Mouse (Mus musculus) neural tube, embryonic 11.5 days (tissue): Measurements from ENCODE around the gene Crtac1. TPM values are rescaled to one million over a fixed set of nuclear protein-coding genes. Genes with fewer than 3 reads are reported as not detected.

Source experiments
- ATAC-seq: fragments of 200-750 bp; cut with Nextera tagmentation; 2 replicates; pipeline ENCODE4 v1.8.0; 2017; ENCODE audit warnings: moderate number of reproducible peaks, mild to moderate bottlenecking, moderate TSS enrichment, moderate library complexity; ENCODE audit not compliant: insufficient read depth, low FRiP score, low TSS enrichment
- DNase-seq: peaks from one replicate; pipeline ENCODE4 v3.0.0-alpha.2; 2015; ENCODE audit warnings: low spot score
- H3K27ac ChIP-seq: fragments of 300-500 bp; sonication (generic); 2 replicates; pipeline ENCODE4 v1.5.1; 2014; ENCODE audit warnings: low read depth, mild to moderate bottlenecking, low read length
- H3K27me3 ChIP-seq: fragments of 300-500 bp; sonication (generic); 2 replicates; pipeline ENCODE4 v1.6.1; 2014; ENCODE audit warnings: mild to moderate bottlenecking, low read length, mixed read lengths; ENCODE audit not compliant: control insufficient read depth, insufficient read depth
- H3K36me3 ChIP-seq: fragments of 300-500 bp; sonication (generic); 2 replicates; pipeline ENCODE4 v1.6.1; 2014; ENCODE audit warnings: mild to moderate bottlenecking, low read length, moderate library complexity, mixed read lengths; ENCODE audit not compliant: control insufficient read depth, insufficient read depth
- H3K4me1 ChIP-seq: fragments of 300-500 bp; sonication (generic); 2 replicates; pipeline ENCODE4 v1.6.1; 2014; ENCODE audit warnings: low read length, mixed read lengths; ENCODE audit not compliant: control insufficient read depth, insufficient read depth
- H3K4me2 ChIP-seq: fragments of 300-500 bp; sonication (generic); 2 replicates; pipeline ENCODE4 v1.6.1; 2014; ENCODE audit warnings: low read depth, mild to moderate bottlenecking, moderate library complexity
- H3K4me3 ChIP-seq: fragments of 300-500 bp; sonication (generic); 2 replicates; pipeline ENCODE4 v1.5.1; 2014; ENCODE audit warnings: low read depth, low read length
- H3K9ac ChIP-seq: fragments of 300-500 bp; sonication (generic); 2 replicates; pipeline ENCODE4 v1.6.1; 2014; ENCODE audit warnings: mild to moderate bottlenecking, low read length
- H3K9me3 ChIP-seq: fragments of 300-500 bp; sonication (generic); 2 replicates; pipeline ENCODE4 v1.6.1; 2016; ENCODE audit warnings: low read length; ENCODE audit not compliant: control insufficient read depth
- WGBS: fragments of 180-500 bp; shearing (Covaris S2); extraction: QIAGEN DNeasy Blood & Tissue Kit; methylation state at CpG from one replicate; pipeline ENCODE4 v1.1.7; 2014; 5-methylcytosine and 5-hydroxymethylcytosine counted together
- polyA plus RNA-seq: library from polyadenylated mRNA; unstranded; fragments of >200 nt; fragmentation: Nextera tagmentation; extraction: Ambion mirVana; gene quantifications from 2 replicates; pipeline ENCODE4 v1.2.1, GENCODE M21; 2014

Crtac1 gene
- polyA plus RNA-seq, 1 experiment from 2014 or later: 35.0 TPM

DNA sequence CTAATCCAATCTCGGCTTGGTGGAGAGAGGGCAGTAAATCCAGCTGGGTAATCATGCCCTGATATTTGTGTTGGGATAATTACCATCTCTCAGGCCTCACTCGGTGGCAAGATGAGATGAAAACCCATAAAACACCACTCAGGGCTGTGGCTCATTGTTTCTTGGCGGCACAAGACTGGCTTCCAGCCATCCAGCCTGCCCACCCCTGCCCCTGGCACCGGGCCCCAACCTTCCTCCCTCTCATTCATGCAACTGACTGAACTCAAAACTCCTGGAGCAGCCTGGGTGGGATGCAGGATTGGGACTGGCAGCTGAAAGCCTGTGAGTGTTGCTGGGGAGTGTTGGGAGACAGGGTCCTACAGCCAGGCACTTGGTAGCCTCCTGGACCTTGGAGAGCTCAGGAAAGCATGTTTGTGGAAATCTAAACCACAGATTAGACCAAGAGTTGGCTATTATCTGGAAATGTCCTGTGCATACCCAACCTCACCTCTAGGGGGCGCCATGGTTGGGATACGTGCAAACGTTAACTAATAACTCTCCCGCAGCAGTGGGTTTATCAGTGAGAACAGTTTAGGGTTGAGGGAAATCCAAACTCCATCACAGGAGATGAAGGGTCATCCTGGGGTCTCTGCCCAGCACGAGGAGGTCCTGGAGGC lies 99.4 kb downstream of the Crtac1 start:
- no peak overlapping the region for H3K4me3 ChIP-seq
- no peak overlapping the region for H3K9ac ChIP-seq
- no peaks in the 10 kb centered on the region for H3K4me1 ChIP-seq
- no peaks in the 10 kb centered on the region for H3K9me3 ChIP-seq
- ATAC-seq (no peak), DNase-seq (no peak)
- WGBS: 45% methylated on average over 9 of the region's 9 CpGs
- H3K27ac ChIP-seq: no peak overlapping the region
- H3K27me3 ChIP-seq: no peaks in the 10 kb centered on the region
- H3K36me3 ChIP-seq: no peaks in the 10 kb centered on the region
- no peak overlapping the region for H3K4me2 ChIP-seq

DNA sequence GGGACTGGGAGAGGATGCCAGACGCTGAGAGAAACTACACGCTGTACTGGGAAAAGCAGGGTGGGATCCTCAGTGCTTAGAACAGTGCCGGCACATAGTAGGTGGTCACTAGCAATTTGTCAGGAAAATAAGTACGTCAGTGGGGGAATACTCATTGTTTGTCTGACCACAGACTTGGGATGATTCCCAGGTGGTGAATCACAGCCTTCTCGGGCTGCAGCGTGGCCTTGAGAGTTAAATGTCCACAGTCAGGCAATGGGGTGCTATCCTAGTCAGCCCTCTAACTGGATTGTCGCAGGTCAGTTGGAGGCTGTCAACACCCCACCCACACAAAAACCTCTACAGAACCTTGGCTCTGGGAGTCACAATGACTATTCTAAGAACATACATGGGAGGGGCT lies 100.1 kb downstream of the Crtac1 start:
- no peaks in the 10 kb centered on the region for H3K36me3 ChIP-seq
- DNase-seq (no peak), ATAC-seq (no peak)
- no peak overlapping the region for H3K4me3 ChIP-seq
- no peak overlapping the region for H3K9ac ChIP-seq
- H3K4me2 ChIP-seq: no peak overlapping the region
- 0 out of 2 replicates have a peak, but pooled peaks cover 2% of the 10 kb centered on the region for H3K4me1 ChIP-seq
- WGBS: 91% methylated on average over 7 of the region's 7 CpGs
- no peaks in the 10 kb centered on the region for H3K27me3 ChIP-seq
- no peak overlapping the region for H3K27ac ChIP-seq
- no peaks in the 10 kb centered on the region for H3K9me3 ChIP-seq

DNA sequence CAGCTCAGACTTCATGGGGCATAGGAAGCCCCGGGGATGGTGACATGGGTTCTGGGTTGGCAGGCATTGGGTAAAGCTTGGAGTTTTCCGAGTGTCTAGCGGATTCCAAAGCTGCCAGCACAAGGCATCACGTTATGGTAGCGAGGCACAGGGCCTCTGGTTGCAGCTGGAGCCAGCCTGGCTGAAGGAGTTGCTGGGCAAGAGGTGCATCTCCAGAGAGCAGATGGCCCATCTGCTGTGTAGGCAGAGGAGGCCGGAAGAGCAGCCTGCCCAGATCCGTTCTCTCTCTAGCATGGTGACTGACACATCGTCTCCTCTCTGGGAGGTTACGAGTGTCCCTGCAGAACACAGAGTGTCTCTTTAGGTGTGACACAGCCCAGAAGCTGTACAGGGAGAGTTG lies 103.4 kb downstream of the Crtac1 start:
- WGBS: 79% methylated on average over 9 of the region's 9 CpGs
- DNase-seq: no peak
- Histone ChIP-seq H3K9ac (no peak overlapping the region), H3K4me2 (no peak overlapping the region), H3K4me3 (no peak overlapping the region), H3K27me3 (no peaks in the 10 kb centered on the region), H3K4me1 (0 out of 2 replicates have a peak, but pooled peaks cover 2% of the 10 kb centered on the region), H3K36me3 (no peaks in the 10 kb centered on the region), H3K9me3 (no peaks in the 10 kb centered on the region), H3K27ac (0 out of 2 replicates have a peak overlapping the region, but pooled peaks have one; percentile 20)
- ATAC-seq: no peak

DNA sequence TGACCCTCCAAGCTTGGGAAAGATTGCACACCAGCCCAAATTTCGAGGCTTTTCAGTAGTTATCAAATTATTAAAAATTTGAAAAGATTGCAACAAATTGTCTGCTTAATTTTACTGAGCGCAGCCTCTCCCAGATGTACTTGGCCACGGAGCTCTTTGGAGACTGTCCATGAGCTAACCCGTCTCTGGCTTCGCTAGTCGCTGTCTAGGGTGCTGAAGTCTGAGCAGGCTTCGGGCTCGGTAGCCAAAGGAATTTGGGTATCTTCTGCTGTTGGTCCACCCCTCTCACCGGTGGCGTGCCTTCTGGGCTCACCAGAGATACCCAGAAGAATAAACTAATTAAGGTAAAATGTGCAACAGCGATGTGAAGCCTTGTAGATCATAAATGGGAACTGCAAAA lies 105.7 kb downstream of the Crtac1 start:
- Histone ChIP-seq H3K9me3 (no peaks in the 10 kb centered on the region), H3K9ac (no peak overlapping the region), H3K4me2 (no peak overlapping the region), H3K27me3 (no peaks in the 10 kb centered on the region), H3K27ac (no peak overlapping the region), H3K4me3 (no peak overlapping the region), H3K4me1 (0 out of 2 replicates have a peak, but pooled peaks cover 2% of the 10 kb centered on the region), H3K36me3 (no peaks in the 10 kb centered on the region)
- DNase-seq: peak; percentile 81
- no peak for ATAC-seq
- 8% methylated on average over 11 of the region's 11 CpGs for WGBS

DNA sequence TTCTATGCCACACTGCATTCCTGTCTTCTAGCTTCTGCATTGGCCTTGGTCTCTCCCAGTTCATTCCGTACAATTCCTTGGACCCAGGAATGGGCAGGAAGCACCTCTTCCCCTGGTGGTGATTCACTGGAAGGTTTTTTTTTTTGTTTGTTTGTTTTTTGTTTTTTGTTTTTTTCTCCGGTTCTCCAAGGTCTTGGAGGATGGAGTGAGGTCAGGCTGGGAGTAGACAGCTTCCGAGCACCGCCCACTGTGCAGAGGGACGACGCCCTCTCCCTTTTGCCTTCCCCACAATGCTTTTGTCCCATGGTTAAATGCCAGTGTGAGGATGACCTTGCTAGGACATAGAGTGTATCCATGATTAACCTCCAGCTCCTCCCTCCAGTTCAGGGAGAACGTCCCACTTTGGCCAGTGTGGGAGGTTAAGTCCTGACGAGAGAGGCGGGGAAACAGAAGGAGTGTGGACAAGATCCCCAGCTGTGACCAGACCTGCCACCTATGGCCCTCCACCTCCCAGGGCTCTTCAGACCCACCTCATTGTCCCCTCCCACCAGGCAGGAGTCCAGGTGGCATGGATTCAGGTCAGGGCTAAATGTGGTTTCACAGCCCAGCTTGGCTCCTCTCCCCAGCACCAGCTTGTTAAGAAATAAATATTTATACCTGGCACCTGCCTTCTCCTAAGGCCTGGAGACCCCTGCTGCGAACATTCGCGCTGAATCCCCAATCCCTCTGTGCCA lies 109.1 kb downstream of the Crtac1 start:
- H3K4me1 ChIP-seq: peaks cover 9% of the 10 kb centered on the region; the same call in 1 of the 2 replicates
- ATAC-seq: no peak
- WGBS: 56% methylated on average over 12 of the region's 12 CpGs
- no peak overlapping the region for H3K27ac ChIP-seq
- no peak overlapping the region for H3K4me2 ChIP-seq
- no peak overlapping the region for H3K9ac ChIP-seq
- no peaks in the 10 kb centered on the region for H3K36me3 ChIP-seq
- H3K4me3 ChIP-seq: no peak overlapping the region
- no peak for DNase-seq
- H3K9me3 ChIP-seq: no peaks in the 10 kb centered on the region
- H3K27me3 ChIP-seq: no peaks in the 10 kb centered on the region

DNA sequence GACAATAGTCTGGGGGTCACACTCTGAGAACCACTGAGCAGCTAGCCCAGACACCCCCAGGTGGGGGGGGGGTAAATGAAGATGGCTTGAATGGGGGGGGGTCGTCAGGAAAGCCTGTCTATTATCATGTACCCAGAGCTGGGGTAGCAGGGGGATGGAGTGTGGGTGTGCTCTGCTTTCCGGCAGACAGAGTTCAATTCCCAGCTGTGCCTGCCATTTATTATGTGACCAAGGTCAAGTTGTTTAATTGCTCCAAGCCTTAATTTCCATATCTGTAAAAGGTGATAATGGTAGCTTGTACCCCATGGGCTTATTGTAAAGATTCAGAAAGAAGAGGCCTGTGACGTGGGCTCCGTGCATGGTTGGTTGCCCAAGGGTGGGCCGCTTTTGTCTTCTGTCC lies 109.6 kb downstream of the Crtac1 start:
- no peaks in the 10 kb centered on the region for H3K9me3 ChIP-seq

DNA sequence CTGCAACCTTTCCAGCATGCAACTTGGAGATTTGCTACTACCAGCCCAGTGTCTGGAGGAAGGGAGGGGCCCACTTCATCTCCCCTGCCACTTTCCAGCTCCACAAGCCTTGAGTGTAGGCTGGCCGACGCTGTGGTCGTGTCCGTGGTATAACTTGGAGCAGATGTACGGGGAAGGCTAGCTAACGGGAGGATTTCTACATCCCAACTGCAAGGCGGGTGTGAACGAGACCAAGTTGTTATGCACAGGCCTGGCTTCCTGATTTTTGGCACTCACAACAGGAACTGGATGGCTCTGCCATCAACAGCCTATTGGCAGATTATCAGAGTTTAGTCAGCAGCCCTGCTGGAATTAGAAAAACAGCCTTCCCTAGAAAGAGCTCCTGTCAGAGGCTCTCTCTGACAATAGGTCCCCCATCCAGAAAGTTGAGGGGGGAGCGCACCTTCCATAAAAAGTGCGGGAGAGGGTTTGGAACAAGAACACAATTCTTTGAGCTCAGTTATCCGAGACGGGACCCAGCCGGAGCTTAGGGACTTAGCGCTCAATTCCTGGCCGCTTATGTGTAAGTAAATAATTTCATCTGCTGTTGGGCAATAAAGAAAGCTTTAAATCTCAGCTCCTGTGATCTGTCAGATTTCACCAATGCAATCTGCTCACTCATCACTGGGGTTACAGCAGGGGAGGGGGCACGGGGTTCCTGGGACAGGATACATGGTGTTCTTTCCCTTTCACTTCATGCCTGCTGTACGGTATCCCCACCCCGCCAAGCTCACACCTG lies 113.7 kb downstream of the Crtac1 start:
- WGBS: 65% methylated on average over 18 of the region's 18 CpGs
- Histone ChIP-seq H3K36me3 (no peaks in the 10 kb centered on the region), H3K27ac (peak overlapping the region; percentile 65), H3K4me3 (no peak overlapping the region), H3K9ac (peak overlapping the region; percentile 27; the same call in 1 of the 2 replicates), H3K4me2 (peak overlapping the region; percentile 5; the same call in 1 of the 2 replicates), H3K9me3 (no peaks in the 10 kb centered on the region), H3K27me3 (no peaks in the 10 kb centered on the region), H3K4me1 (peaks cover 15% of the 10 kb centered on the region)
- DNase-seq (no peak), ATAC-seq (no peak)

More for the DNA sequence above, 109.6 kb downstream of the Crtac1 start:
- Histone ChIP-seq H3K27ac (no peak overlapping the region), H3K9ac (no peak overlapping the region), H3K27me3 (no peaks in the 10 kb centered on the region), H3K4me1 (peaks cover 9% of the 10 kb centered on the region; the same call in 1 of the 2 replicates), H3K4me2 (no peak overlapping the region), H3K36me3 (no peaks in the 10 kb centered on the region), H3K4me3 (no peak overlapping the region)
- ATAC-seq: no peak
- DNase-seq: no peak
- 46% methylated on average over 5 of the region's 5 CpGs for WGBS

DNA sequence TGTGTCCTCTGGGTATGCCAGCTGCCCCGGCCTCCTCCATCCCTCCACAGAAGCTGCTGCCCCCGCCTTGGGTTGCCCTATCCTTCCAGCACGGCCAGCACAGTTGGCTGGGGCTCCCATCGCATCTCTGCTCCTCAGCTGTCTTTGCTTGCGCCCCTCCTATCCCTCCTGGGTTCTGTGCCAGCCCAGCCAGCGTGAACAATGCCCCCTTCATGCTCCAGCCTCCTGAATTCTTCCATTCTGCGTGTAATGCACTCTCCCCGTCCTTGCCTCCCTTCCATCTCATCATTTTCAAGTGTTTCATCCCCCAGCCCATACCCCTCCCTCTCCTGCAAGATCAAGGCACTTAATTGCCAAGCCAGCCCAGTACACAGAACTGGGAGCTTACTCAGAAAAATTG lies 114.6 kb downstream of the Crtac1 start:
- Histone ChIP-seq H3K27ac (peak overlapping the region; percentile 58; the same call in 1 of the 2 replicates), H3K9ac (no peak overlapping the region), H3K9me3 (no peaks in the 10 kb centered on the region), H3K4me1 (peaks cover 15% of the 10 kb centered on the region), H3K36me3 (no peaks in the 10 kb centered on the region), H3K4me3 (no peak overlapping the region), H3K27me3 (no peaks in the 10 kb centered on the region), H3K4me2 (no peak overlapping the region)
- DNase-seq (no peak), ATAC-seq (no peak)
- WGBS: 69% methylated on average over 8 of the region's 8 CpGs
